Mouse (Mus musculus) frontal cortex, adult 2 months (tissue): ENCODE measurements around the gene Barhl1. TPM values are rescaled to one million over a fixed set of nuclear protein-coding genes. Genes with fewer than 3 reads are reported as not detected.

ENCODE experiments used
- DNase-seq, 2 experiments: peaks; one replicate each; pipeline ENCODE4 v3.0.0; 2022; ENCODE audit warnings: low spot score in 1 of 2; ENCODE audit errors: extremely low spot score in 1 of 2
- polyA plus RNA-seq: library from polyadenylated mRNA; depleted of rRNA; stranded (reverse); fragments of >200 nt; gene quantifications from 2 replicates; pipeline ENCODE4 v1.2.3, GENCODE M21; 2012; rRNA removed

Gene Barhl1
- polyA plus RNA-seq: 0.04 and 0.23 TPM in 2 replicates

DNA sequence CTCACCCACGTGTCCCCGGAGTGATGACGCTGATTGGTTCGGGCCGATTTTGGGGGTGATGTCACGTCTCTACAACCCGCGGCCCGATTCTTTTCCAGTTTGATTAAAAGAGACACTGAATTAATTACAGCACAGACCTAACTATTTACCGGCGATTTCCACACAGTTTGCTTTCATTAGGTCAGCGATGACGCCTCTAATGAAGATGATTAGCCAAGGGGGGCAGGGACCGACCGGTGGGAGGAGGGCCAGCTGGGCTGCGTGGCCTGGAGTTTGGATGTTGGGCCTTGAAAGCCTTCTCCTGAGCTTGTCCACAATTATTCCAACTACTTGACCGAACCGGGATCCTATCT, at the start of gene Barhl1:
TSS of gene Barhl1 (minus strand) at position 156 of the 353 bp plus-strand sequence.
- DNase-seq: no peak

DNA sequence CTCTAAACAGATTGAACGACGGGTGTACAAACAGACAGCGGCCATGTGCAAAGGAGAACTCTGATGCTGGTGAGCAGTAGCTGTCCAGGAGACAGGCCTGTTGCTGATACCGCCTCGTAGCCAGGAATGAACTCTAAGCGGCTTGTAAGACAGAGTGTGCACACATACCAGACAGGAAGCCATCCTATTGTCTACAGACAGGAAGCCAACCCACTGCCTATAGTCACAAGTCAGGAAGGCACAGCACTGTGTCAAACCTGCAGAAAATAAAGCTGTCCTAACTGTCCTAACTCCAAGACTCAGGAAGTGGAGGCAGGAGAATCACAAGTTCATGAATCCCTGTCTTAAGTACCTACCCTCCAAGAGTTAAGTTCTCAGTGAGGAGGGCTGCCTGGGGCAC, 47.1 kb upstream of the Barhl1 start:
- DNase-seq: no peak

DNA sequence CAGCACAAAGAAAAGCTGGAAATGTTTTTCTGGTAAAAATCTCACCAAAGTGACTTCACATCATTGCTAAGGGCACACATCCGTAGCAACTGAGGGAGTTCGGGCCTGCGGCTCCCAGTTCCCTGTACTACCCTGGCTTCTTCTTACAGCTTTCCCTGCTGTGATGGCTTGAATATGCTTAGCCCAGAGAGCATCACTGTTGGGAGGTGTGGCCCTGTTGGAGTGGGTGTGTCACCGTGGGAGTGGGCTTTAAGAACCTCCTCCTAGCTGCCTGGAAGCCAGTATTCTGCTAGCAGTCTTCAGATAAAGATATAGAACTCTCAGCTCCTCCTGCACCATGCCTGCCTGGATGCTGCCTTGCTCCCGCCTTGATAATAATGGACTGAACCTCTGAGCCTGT, 45.2 kb upstream of the Barhl1 start:
- no peak for DNase-seq

DNA sequence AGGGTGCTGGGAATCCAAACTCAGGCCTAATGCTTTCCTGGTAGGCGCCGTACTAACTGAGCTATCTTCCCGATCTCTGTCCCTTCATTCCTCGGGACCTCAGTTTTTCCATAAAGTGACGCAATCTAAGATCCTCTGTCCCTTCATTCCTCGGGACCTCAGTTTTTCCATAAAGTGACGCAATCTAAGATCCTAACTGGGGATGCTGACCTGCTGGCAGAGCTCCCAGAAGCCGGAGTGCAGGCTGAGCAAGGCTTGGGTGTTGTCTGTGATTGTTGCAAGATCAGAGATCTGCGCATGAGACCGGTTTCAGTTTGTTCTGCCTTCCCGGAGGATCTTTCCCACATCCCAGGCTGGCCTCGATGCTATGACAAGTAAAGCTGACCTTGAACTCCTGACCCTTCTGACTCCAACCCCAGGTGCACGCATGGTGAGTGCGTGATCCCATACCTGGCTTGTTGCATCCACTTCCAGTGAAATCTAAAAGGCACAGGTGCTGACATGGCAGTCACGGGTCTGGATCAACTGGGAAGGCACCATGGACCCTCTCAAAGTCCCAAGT, 44.6 kb upstream of the Barhl1 start:
- no peak for DNase-seq

DNA sequence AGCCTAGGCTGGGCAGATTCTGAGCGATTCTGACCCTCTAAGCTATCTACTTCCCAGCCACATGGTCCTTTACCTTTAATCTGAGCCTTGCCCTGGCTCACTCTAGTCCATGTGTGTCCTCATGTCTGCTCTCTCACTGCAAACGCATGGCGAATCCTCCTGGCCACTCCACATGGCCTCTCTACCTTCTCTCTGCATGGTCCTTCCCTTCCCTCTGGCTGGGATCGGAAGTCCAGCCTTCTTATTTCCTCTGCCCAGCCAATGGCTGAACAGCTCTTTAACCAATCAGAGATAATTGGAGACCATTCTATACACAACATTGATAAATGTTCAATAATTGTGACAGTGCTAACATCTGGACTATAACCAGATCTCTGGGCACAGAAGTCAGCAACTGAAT, 40.4 kb upstream of the Barhl1 start:
- DNase-seq: no peak

DNA sequence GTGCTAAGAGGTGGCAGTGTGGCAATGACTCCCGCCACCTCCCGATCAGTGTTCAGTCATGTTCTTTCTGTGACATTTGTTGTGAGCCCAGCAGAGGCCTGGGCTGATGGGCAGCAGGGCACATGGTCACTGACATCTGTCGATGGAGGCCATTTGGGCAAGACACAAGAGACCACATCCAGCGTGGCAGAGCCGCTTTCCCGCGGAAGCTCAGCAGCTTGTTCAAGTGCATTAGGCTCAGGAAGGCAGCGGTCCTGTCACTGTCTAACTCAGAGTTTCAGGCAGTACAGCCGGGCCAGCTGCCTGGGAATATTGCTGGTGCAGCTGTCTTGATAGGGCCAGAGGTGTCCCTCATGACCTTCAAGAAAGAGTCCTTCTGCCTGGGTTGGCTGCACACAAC, 38.1 kb upstream of the Barhl1 start:
- no peak for DNase-seq

DNA sequence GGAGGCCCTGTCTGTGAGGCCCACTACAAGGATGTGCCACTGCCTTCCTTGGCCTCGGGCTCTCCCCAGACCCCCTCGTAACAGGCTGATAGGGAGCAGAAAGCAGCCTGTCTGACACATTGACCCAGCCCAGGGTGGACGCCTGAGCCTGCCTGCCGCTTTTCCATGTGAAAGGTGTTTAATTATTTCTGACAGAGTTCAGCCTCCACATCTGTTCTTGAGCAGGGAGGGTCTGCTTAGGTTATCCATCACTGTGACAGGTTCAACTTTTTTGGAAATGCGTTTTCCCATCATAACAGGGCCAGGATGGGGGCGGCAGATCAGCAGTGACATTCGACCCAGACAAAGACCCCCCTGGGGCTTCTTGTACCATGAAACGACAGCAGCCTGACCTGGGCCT, 36.5 kb upstream of the Barhl1 start:
- DNase-seq: no peak

DNA sequence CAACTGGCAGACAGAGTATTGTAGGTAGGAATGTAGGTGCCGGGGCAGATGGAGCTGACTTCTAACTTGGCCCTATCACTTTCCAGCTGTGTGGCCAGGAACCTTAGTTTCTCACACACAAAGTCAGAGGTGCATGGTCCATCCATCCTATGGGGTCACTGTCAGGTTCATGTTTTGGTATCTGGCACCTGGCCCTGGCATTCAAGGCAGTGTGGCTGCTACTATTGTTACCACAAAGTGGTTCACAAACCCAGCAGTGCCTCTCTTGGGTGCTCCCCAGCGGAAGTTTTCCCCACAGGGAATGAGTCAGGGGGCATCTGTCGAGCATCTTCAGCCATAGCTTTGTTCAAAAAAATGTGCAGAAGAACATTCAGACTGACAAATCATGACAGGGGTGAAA, 29.8 kb upstream of the Barhl1 start:
- DNase-seq: no peak

DNA sequence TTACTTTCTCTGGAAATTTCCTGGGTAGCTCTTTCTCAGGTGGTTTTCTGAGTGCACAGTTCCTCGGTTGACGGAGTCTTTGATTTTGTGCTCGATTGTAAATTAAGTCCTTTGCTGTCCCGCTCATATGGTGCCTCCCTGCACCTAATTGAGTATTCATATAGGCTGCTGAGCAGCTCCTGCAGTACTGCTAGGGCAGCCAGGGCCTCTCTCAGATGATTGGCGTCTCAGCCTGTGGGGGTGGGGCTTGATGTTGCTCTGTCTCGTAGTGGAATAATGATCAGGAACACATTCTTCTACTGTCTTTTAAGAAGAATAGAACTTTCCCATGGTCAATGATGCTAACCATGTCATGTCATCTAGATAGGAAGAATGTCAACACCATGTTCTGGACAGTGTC, 28.9 kb upstream of the Barhl1 start:
- DNase-seq: no peak

DNA sequence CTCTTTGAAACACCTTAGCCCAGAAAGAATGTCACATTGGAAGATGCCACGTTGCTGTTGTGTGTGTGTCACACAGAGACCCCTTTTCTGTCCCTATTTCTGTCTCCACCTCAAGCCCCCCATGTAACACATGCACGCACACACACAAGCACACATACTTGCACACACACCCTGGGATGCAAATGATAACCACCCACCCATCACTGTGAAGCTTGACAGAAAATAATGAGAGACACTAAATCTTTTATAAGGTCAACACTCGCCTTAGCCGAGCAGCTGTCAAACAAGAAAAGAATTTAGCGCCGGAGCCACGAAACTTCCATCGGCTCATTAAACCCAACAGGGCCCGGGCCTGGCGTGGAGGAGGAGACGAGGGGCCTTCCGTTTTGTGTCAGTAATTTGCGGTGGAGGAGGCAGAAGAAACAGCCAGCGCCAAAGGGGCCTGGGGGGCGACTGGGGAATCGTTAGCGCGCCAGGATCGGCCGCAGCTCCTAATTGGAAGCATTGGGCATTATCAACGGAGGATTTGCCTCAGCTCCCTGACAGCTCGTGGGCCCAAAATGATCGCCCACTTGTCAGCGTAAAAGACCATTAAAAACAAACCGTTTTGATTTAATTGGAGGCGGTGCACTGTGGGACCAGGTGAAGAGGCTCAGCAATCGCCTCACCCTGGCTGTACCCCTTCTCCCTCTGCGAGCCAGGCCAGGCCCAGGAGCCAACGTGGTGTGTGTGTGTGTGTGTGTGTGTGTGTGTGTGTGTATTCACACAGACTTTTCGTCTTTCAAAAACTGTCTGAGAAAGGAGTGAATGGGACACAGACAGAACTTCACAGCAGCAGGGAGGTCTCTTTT, 27.4 kb upstream of the Barhl1 start:
- DNase-seq: no peak

DNA sequence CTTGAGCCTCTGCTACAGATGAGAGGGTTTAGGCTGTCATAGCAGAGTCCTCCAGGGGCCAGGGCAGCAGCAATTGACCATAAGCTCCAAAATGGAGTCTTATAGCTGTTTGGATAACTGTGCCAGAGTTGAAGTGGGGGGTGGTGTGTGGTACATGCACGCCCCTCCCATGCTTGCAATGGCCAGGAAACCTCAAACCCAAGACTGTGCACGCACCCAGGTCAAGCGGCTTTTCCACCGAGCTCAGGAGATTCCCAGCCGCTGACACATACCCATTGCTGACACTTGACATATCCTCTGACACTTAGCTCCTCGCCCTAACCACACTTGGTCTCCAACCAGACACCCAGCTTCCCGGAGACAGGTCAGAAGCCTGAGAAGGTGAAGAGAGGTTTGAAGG, 22.5 kb upstream of the Barhl1 start:
- DNase-seq: no peak

DNA sequence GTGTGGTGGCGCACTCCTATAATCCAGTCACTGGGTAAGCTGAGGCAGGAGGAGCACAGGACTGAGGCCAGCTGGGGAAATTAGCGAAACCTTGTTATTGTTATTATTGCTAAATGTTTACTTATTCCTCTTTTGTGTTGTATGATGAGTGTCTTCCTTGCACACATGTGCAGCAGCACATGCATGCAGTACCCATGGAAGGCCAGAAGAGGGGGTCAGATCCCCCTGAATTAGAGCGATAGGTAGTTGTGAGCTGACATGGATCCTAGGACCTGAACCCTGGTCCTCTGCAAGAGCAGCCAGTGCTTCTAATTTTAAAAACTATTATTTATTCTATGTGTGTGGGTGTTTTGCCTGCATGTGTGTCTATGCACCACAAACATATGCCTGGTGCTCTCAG, 14.1 kb upstream of the Barhl1 start:
- no peak for DNase-seq

DNA sequence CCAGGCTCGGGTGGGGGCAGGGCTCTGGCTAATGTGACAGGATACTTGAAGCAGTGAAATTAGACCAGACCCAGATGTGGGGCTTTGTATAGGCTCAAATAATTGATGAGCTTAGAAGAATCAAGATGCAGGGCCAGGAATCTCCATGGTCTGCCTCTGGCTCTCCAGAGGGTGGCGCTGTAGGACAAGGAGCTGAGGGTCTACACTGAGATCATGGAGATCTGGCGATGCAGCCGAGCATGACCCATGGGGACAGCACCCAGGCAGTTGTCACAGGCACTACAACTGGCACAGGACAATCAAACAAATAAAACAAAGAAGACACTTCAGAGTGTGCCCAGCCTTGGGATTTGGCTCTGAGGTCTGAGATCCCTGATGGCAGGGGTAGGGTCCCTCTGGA, 7.4 kb upstream of the Barhl1 start:
- peak; percentile 3 to 79 for DNase-seq

DNA sequence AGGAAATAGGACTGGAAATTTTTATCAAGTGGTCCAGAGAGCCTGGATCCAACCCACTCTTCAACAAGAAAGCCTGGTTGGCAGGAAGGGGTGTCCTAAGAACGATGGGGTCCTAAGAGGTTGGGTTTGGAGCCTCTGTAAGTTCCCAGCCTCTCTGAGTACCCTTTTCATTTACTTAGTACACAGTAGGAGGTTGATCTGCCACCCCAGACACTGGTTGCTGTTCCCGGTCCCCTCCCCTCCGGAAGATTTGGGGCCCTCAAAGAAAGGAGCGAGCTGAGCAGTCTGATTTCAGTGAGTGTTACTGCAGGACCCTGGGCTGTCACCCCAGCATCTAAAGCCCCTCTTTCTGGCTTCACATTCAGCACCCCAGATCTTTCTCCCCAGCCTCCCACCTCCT, 2.5 kb upstream of the Barhl1 start:
- DNase-seq: no peak

DNA sequence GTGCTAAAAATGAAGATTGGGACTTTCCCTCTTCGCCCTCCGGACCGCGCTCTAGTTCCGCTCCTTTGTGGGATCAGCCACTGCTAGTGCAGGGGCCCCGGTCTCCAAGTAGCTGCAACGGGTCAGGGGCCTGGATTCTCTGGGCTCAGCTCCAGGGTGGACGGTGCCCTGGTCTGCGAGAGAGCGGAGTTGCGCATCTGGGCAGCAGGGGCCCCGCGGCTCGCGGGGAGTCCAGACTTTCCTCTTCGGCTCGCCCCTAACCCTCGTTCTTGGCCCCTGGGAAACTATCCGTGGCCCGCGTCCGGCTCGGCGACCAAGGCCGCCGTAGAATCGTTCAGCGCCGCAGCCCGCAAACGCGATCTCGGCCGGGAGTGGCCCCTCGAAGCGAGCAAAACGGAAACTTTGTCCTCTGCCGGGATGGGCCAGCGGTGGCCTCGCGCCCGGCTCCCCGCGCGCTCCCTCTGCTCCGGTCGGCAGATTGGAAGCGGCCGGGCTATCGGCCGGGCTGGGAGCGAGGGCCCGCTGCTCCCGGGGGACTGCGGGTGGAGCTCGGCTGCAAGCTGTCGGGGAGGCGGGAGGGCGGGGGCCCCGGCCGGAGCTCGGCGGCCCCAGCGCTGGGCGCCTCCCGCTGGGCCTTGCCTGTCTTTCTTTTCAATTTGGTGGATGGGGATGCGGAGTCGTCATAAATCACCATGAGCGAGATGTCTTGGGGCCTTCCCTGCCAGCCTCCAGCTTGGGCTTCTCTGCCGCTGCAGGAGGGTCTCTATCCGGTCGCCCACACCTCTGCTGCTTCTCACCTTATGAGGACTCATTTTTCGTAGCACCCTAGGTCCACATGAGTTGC, 1.3 kb upstream of the Barhl1 start:
- no peak for DNase-seq

DNA sequence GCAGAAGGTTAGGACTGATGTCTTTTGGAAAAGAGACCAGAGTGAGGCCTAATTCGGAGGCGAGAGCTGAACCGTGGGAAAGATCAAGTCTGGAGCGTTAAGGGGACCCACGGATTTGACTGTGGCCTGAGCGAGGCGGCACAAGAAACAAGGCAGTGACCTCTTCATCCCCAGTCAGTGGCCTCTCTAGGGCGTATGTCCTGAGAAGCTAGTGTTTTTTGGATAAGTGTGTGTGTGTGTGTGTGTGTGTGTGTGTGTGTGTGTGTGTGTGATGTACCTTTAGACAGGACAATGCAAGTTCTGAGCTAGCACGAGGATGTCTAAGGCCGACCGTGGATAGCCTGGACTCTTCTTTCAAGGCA, 669 bp upstream of the Barhl1 start:
- DNase-seq: no peak

DNA sequence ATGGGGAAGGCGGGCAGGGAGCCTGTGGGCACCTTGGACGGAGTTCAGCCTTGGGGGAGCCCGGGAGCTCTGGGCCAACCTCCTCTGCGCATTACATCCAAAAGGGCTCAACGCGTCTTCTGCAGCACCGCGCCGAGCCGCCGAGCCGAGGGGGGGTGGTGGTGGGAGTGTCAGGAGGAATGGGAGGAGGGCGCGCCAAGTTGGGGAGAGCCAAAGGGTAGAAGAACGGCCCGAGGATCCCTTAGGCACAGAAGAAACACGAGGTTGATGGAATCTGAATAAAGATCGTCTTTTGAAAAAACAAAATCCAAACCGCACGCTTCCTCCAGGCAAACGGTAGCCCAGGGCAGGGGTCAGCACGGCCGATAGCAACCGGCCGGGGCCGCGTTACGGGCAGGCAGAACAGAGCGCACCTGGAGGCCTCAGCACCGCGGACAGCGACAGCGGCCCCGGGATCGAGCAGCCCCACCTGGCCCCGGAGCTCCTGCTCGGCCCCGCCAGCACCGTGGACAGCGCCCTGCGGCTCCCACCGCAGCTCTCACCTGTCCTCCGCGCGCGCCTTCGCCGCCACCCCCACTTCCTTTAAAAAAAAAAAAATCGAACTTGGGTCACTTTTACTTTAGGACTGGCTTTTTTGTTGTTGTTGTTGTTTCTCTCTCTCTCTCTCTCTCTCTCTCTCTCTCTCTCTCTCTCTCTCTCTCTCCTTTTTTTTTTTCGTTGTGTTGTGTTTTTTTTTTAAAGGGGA, 528 bp downstream of the Barhl1 start:
- DNase-seq: no peak

DNA sequence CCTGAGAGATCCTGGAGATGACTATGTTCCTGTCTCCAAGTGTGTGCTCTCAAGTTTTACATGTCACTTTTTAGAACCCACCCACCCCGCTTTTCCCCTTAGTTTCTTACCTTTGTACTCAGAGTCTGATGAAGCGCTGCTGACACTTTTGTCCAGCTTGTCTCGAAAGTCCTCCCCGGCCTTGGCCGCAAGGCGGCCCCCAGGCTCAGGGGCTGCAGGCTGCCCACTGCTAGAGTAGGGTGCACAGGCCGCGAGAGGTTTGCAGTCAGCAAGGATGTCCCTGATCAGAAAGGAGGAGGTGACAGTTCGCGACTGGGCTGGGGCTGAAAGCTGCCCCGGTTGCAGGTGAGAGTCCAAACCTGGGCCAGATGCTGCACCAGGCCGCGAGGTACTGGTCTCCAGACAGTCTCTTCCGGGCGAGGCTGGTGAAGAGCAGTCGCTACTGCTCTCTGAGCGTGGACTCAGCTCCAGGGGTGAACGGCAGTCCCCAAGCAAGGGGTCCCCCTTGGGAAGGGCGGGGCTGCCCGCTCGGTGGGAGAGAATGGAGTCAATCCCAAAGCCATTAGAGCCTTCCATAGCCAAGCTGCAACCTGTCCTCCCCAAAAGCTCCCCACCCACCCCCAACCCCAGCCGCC, 1.2 kb downstream of the Barhl1 start:
- no peak for DNase-seq

DNA sequence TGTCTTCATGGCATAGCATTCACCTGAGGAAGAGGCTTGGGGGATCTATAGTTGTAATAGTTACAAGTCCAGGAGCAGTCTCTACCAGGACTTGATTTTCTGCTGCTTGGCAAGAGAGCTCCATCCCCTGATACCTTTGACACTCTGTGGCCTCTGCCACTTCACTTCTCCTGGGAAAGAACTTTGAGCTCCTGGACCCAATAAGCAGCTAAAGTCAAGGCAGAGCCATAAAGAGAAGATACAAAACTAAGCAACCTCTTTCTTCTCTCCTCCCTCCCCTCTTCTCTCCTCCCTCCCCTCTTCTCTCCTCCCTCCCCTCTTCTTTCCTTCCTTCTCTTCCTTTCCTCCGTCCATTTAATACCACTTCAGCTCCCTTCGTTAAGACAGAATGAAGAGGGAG, 2.3 kb downstream of the Barhl1 start:
- DNase-seq: no peak

DNA sequence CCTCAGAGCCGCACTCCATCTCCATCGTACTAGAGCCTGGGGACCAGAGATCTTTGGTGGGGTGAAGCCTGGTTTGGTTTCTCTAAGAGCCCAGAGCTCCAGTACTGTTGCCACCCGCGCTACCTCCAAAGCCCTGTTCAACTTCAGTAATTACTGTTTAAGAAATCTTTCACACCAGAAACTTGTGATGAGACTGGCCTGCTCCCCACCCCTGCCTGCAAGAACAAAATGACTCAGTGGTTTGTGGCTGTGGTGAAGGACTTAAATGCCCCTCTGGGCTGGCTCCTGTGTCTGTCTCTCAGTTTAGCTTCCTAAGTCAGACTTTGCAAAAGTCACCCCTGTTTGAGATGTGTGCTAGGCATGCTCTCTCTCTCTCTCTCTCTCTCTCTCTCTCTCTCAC, 3.5 kb downstream of the Barhl1 start:
- DNase-seq: no peak
